Mouse (Mus musculus) adrenal gland, adult 8-10 months (tissue): ENCODE measurements around the gene Scube3. TPM values are rescaled to one million over a fixed set of nuclear protein-coding genes. Genes with fewer than 3 reads are reported as not detected.

Experiments
- DNase-seq: peaks from one replicate; pipeline ENCODE4 v3.0.0; 2022
- total RNA-seq, 4 experiments: library from RNA; stranded (reverse); gene quantifications; 2 replicates each; pipeline ENCODE4 v1.2.4; 2022

Gene Scube3
- total RNA-seq, 4 experiments from 2014 or later, result 12.1 to 19.7 (median 15.9) TPM

GRCm38 (mm10) chr17:28177540-28178046, 35.7 kb downstream of the Scube3 start:
- no peak for DNase-seq

- DNase-seq, result no peak
Observed at GRCm38 (mm10) chr17:28180331-28180730, 38.4 kb downstream of the Scube3 start.

- no peak for DNase-seq
Observed at GRCm38 (mm10) chr17:28180783-28181544, 39.0 kb downstream of the Scube3 start.

GRCm38 (mm10) chr17:28184971-28185638, 43.2 kb downstream of the Scube3 start:
- DNase-seq, result no peak

GRCm38 (mm10) chr17:28188313-28188712, 46.4 kb downstream of the Scube3 start:
- no peak for DNase-seq

- no peak for DNase-seq
Observed at GRCm38 (mm10) chr17:28192754-28193153, 50.8 kb downstream of the Scube3 start.

- no peak for DNase-seq
Observed at GRCm38 (mm10) chr17:28193559-28193958, 51.6 kb downstream of the Scube3 start.

GRCm38 (mm10) chr17:28195033-28195432, 53.1 kb downstream of the Scube3 start:
- DNase-seq, result no peak

- no peak for DNase-seq
Observed at GRCm38 (mm10) chr17:28197646-28198045, 55.7 kb downstream of the Scube3 start.

GRCm38 (mm10) chr17:28201982-28202381, 60.0 kb downstream of the Scube3 start:
- DNase-seq, result no peak

GRCm38 (mm10) chr17:28204052-28204720, 62.2 kb downstream of the Scube3 start:
- no peak for DNase-seq

- DNase-seq, result no peak
Observed at GRCm38 (mm10) chr17:28205443-28205842, 63.5 kb downstream of the Scube3 start.

GRCm38 (mm10) chr17:28207092-28207491, 65.2 kb downstream of the Scube3 start:
- no peak for DNase-seq

- DNase-seq, result peak; percentile 41
Observed at GRCm38 (mm10) chr17:28207591-28208313, 65.8 kb downstream of the Scube3 start, which contains the start of gene Def6. Def6 (plus strand) TSS chr17:28207778.

- no peak for DNase-seq
Observed at GRCm38 (mm10) chr17:28208314-28208612, 66.3 kb downstream of the Scube3 start.

GRCm38 (mm10) chr17:28209457-28210110, 67.6 kb downstream of the Scube3 start:
- no peak for DNase-seq

- no peak for DNase-seq
Observed at GRCm38 (mm10) chr17:28211921-28212341, 70.0 kb downstream of the Scube3 start.

- DNase-seq, result no peak
Observed at GRCm38 (mm10) chr17:28212391-28212790, 70.5 kb downstream of the Scube3 start.

GRCm38 (mm10) chr17:28213236-28213635, 71.3 kb downstream of the Scube3 start:
- DNase-seq, result no peak

GRCm38 (mm10) chr17:28216791-28217190, 74.8 kb downstream of the Scube3 start:
- no peak for DNase-seq

GRCm38 (mm10) chr17:28217721-28218649, 76.0 kb downstream of the Scube3 start:
- DNase-seq, result no peak
